ENCODE assay signal across 8 mouse cellular contexts in the genomic region with DNA sequence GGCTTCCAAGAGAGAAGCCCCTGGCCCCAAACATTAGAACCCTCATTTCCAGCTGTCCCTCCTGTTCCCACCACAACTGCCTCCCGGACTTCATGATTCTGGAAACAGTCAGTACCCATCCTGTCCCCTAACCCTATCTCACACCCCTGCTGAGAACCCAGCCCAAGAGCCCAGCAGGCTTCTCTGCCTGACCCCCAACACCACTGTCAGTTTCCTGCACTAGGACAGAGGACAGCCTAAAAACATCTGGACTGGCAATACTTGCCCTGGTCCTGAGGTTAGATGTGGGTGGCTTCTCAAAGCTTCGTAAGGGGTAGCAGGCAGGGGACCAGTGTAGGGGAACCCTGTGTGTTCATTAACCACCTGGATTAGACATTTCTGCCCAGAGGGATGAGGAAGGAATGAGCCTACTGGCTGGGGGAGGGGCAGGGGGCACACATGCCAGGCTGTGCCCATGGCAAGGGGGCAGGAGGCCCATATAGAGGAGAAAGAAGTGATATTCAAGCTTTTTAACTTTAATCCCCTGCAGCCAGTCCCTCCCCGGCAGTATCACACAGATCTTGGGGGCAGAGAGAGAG.
DNase-seq lines count a peak whose midpoint lies in the region; ATAC-seq and TF ChIP-seq lines count a peak whose summit lies in the region.

No protein-coding gene starts in this region.

- WGBS in embryonic facial prominence, embryonic 15.5 days = 49% methylated on average over 3 of the region's 3 CpGs
- 32% methylated on average over 3 of the region's 3 CpGs for WGBS in kidney, embryonic 16.5 days
- 50% methylated on average over 3 of the region's 3 CpGs for WGBS in midbrain, postnatal 0 days
- 45% methylated on average over 3 of the region's 3 CpGs for WGBS in forebrain, embryonic 13.5 days

- no peak for TF ChIP-seq CTCF in left cerebral cortex, adult 2 months (IDR thresholded peaks at IDR 0.05)
- TF ChIP-seq CTCF in midbrain, postnatal 0 days (IDR thresholded peaks at IDR 0.05) = no peak

- H3K4me1 ChIP-seq in embryonic facial prominence, embryonic 15.5 days = peaks cover 88% of the 10 kb centered on the region
- peaks cover 80% of the 10 kb centered on the region for H3K4me1 ChIP-seq in kidney, embryonic 16.5 days (ENCODE audit: insufficient read depth, low read length)
- H3K4me1 ChIP-seq in midbrain, postnatal 0 days (ENCODE audit: insufficient read depth, low read length) = 0 out of 2 replicates have a peak, but pooled peaks cover 4% of the 10 kb centered on the region
- peaks cover 20% of the 10 kb centered on the region for H3K4me1 ChIP-seq in forebrain, embryonic 13.5 days

- no peaks in the 10 kb centered on the region for H3K36me3 ChIP-seq in embryonic facial prominence, embryonic 15.5 days
- H3K36me3 ChIP-seq in kidney, embryonic 16.5 days (ENCODE audit: insufficient read depth, low read length) = no peaks in the 10 kb centered on the region
- no peaks in the 10 kb centered on the region for H3K36me3 ChIP-seq in midbrain, postnatal 0 days (ENCODE audit: insufficient read depth, low read length)
- no peaks in the 10 kb centered on the region for H3K36me3 ChIP-seq in forebrain, embryonic 13.5 days (ENCODE audit: poor library complexity, severe bottlenecking)

- no peaks in the 10 kb centered on the region for H3K9me3 ChIP-seq in embryonic facial prominence, embryonic 15.5 days (replicated peaks)
- H3K9me3 ChIP-seq in kidney, embryonic 16.5 days (ENCODE audit: low read length) = no peaks in the 10 kb centered on the region
- H3K9me3 ChIP-seq in midbrain, postnatal 0 days (ENCODE audit: low read length) = no peaks in the 10 kb centered on the region
- no peaks in the 10 kb centered on the region for H3K9me3 ChIP-seq in forebrain, embryonic 13.5 days (replicated peaks)

- H3K4me3 ChIP-seq in left cerebral cortex, adult 2 months = peak overlapping the region; percentile 48
- peak overlapping the region; percentile 45 for H3K4me3 ChIP-seq in embryonic facial prominence, embryonic 15.5 days (replicated peaks)
- H3K4me3 ChIP-seq in kidney, embryonic 16.5 days (ENCODE audit: low read length) = peak overlapping the region; percentile 72
- no peak overlapping the region; the same call in 1 of the 2 replicates for H3K4me3 ChIP-seq in midbrain, postnatal 0 days (ENCODE audit: low read depth, low read length)
- no peak overlapping the region for H3K4me3 ChIP-seq in forebrain, embryonic 13.5 days

- intact Hi-C loops in left cerebral cortex, adult 2 months (cut with DNase I) = no loop called here
- intact Hi-C loops in left cerebral cortex, postnatal 14 days (cut with DNase I) = no loop called here

- H3K9ac ChIP-seq in embryonic facial prominence, embryonic 15.5 days = no peak overlapping the region
- H3K9ac ChIP-seq in kidney, embryonic 16.5 days (replicated peaks; ENCODE audit: low read length) = peak overlapping the region; percentile 73
- no peak overlapping the region for H3K9ac ChIP-seq in midbrain, postnatal 0 days (replicated peaks; ENCODE audit: low read length, poor library complexity, severe bottlenecking)
- H3K9ac ChIP-seq in forebrain, embryonic 13.5 days = no peak overlapping the region

- no peaks in the 10 kb centered on the region for H3K27me3 ChIP-seq in embryonic facial prominence, embryonic 15.5 days
- H3K27me3 ChIP-seq in kidney, embryonic 16.5 days (ENCODE audit: insufficient read depth, low read length) = no peaks in the 10 kb centered on the region
- peaks cover 7% of the 10 kb centered on the region; the same call in 1 of the 2 replicates for H3K27me3 ChIP-seq in midbrain, postnatal 0 days (ENCODE audit: insufficient read depth, low read length)
- H3K27me3 ChIP-seq in forebrain, embryonic 13.5 days = peaks cover 25% of the 10 kb centered on the region

- H3K27ac ChIP-seq in left cerebral cortex, adult 2 months = peak overlapping the region; percentile 74
- no peak overlapping the region for H3K27ac ChIP-seq in embryonic facial prominence, embryonic 15.5 days (replicated peaks)
- peak overlapping the region; percentile 95 for H3K27ac ChIP-seq in kidney, embryonic 16.5 days (ENCODE audit: low read length)
- H3K27ac ChIP-seq in midbrain, postnatal 0 days (ENCODE audit: low read depth, low read length) = no peak overlapping the region
- H3K27ac ChIP-seq in forebrain, embryonic 13.5 days = no peak overlapping the region

- DNase-seq in left cerebral cortex, adult 2 months (ENCODE audit: extremely low spot score in 1 of 2, low spot score in 2 of 2) = no peak
- DNase-seq in left cerebral cortex, postnatal 14 days (ENCODE audit: low spot score in 2 of 2) = no peak
- no peak for DNase-seq in midbrain, postnatal 0 days (ENCODE audit: low spot score)
- no peak for DNase-seq in embryo, embryonic 9.5 days (ENCODE audit: extremely low spot score)
- DNase-seq in right cerebral cortex, postnatal 14 days = no peak

- no peak for ATAC-seq in embryonic facial prominence, embryonic 15.5 days (ENCODE audit: insufficient number of reproducible peaks, low FRiP score, low TSS enrichment, low read depth)
- ATAC-seq in kidney, embryonic 16.5 days (ENCODE audit: low FRiP score, low TSS enrichment) = peak; percentile 58
- no peak for ATAC-seq in midbrain, postnatal 0 days (ENCODE audit: low FRiP score)
- ATAC-seq in forebrain, embryonic 13.5 days = no peak

- H3K4me2 ChIP-seq in embryonic facial prominence, embryonic 15.5 days (replicated peaks) = peak overlapping the region; percentile 59
- H3K4me2 ChIP-seq in kidney, embryonic 16.5 days (replicated peaks; ENCODE audit: low read depth, low read length) = peak overlapping the region; percentile 59
- H3K4me2 ChIP-seq in midbrain, postnatal 0 days (ENCODE audit: low read depth, low read length, poor library complexity, severe bottlenecking) = peak overlapping the region; percentile 20
- no peak overlapping the region for H3K4me2 ChIP-seq in forebrain, embryonic 13.5 days

Comparison
In these comparisons a context has a peak if more than half of its experiments do, and no peak if none do; other contexts are left out.
1. H3K27ac ChIP-seq: peak in left cerebral cortex, adult 2 months (single experiment) and kidney, embryonic 16.5 days (single experiment); none in embryonic facial prominence, embryonic 15.5 days (single experiment), midbrain, postnatal 0 days (single experiment) and forebrain, embryonic 13.5 days (single experiment).
2. H3K4me3 ChIP-seq: peak in left cerebral cortex, adult 2 months (single experiment), embryonic facial prominence, embryonic 15.5 days (single experiment) and kidney, embryonic 16.5 days (single experiment); none in midbrain, postnatal 0 days (single experiment) and forebrain, embryonic 13.5 days (single experiment).